Mouse (Mus musculus): ENCODE measurements around the gene Zdhhc19.

The Zdhhc19 gene

DNA sequence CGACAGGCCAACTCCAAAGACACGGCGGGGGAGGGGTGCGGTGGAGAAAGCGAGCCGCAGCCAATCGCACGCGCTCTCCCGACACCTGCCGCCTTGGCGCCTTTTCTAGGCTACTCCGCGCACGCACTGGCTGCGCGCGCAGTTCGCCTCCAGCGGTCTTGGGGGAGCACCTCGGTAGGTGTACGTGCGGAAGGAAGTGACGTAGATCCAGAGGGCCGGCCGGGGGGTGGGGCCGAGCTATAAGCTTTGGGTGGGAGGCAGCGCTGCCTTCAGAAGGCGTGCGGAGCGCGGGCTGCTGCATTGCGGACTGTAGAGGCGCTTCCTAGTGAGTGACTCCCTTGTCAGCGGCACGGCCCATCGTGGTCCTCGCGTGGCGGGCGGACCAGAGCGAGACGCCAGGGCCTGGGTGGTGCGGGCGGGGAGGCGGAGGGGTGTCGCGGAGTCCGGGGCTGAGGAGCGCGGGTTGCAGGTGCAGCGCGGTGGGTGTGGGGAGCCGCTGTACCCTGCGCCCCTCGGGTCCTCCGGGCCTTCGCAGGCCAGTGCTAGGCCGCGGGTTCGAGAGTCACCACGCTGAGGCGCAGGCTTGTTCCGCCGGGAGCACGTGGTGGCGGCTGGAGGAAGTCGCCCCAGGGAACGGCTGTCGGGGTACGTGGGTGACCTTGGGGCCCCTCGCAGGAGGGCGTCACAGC lies 112.8 kb downstream of the Zdhhc19 start, which contains the start of gene Tfrc:
Gene Tfrc (plus strand): TSS at position 209 of the 689 bp plus-strand sequence.
- DNase-seq (ENCODE audit: low read depth, low spot score) = peak; percentile 99

DNA sequence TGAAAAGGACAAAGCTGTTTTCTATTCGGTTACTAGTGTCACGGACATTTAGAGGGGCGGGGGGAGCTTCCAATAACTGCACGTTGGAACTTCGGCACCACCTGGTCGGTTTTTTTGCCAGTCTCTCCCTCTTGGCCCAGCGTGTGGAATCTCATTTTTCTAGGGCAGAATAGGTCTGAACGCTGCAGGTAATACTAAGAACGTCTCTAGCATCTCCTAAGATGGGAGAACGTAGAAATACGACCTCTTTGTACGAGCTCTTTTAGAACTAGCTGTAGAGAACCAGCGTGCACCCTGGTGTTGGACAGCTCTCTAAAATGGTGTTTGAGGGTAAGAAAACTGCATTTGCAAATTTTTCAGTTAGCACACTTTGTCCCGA lies 113.3 kb downstream of the Zdhhc19 start:
- DNase-seq (ENCODE audit: low read depth, low spot score) = peak; percentile 44

DNA sequence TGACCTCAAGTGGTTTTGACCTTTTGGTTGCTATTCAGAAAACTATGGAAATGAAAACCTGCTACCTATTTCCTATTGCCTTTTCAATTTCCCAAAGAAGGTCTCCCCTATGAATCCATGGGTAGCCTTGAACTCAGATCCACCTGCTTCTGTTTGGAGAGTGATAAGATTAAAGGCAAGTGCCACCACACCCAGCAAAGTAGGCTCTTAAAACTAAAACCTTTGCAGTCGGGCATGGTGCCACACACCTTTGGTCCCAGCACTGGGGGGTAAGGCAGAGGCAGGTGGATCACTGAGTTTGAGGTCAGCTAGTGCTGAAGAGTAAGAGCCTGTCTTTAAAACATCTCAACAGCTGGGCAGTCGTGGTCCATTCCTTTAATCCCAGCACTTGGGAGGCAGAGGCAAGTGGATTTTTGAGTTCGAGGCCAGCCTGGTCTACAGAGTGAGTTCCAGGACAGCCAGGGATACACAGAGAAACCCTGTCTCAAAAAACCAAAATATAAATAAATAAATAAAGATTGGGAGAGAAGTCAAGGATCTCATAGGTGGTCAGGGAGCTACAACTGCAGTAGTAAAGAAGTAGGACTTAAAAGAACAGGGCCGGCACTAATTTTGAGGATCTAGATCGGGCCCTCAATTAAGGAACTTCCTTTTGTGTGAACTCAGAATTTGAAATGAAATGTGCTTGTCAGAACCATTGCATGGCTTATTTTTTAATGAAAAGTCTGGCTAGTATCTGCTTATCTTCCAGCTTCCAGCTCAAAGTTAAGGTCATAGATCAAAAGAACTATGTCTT lies 114.6 kb downstream of the Zdhhc19 start:
- DNase-seq (ENCODE audit: low read depth, low spot score) = peak; percentile 13
